ENCODE assay signal across 1 mouse cellular context in the genomic region with DNA sequence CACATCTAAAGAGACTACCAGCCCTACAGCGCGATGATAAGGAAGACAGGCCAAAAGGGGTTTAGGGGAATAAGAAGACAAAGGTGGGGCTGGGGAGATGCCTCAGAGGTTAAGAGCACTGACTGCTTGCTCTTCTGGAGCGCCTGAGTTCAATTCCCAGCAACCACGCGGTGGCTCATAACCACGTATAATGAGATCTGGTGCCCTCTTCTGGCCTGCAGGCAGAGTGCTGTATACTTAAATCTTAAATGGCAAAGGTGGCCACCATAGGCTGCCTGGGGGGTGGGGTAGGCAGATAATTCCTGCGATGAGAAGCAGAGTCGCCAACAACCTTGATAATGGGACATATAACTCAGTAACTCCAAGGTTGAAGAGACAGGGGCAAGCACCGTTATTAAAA.
TF ChIP-seq lines count a peak whose summit lies in the region.

No protein-coding gene starts in this region.

TF ChIP-seq in MEL, 35 proteins besides CTCF, POLR2A, EP300 and RAD21:
- TF ChIP-seq SMC3 (IDR thresholded peaks at IDR 0.05; ENCODE audit: low read depth, low read length) = peak; percentile 47
- no peak for TF ChIP-seq NRF1 (IDR thresholded peaks at IDR 0.05; ENCODE audit: insufficient read depth, low read depth, low read length, poor library complexity, severe bottlenecking)
- TF ChIP-seq TCF12 (IDR thresholded peaks at IDR 0.05; ENCODE audit: low read depth, low read length) = no peak
